Mouse (Mus musculus) cerebellum, adult 2 months (tissue): ENCODE measurements around the gene Msx1.

Experiments used
- CTCF ChIP-seq: fragments of 200-500 bp; IDR thresholded peaks from 2 replicates; pipeline ENCODE4 v1.5.1; 2011; ENCODE audit warnings: low read depth, mild to moderate bottlenecking, control low read depth, low read length, moderate library complexity, borderline replicate concordance; ENCODE audit not compliant: insufficient read depth
- POLR2A ChIP-seq: fragments of 200-500 bp; IDR thresholded peaks from 2 replicates; pipeline ENCODE4 v1.6.1; 2011; ENCODE audit warnings: low read length, control low read depth, borderline replicate concordance; ENCODE audit not compliant: insufficient read depth

- TF ChIP-seq CTCF: no peak
- TF ChIP-seq POLR2A: no peak
Measured at GRCm38 (mm10) chr5:37832766-37833165, 8.4 kb upstream of the Msx1 start.
